ENCODE assay signal across 11 mouse cellular contexts in the genomic region with DNA sequence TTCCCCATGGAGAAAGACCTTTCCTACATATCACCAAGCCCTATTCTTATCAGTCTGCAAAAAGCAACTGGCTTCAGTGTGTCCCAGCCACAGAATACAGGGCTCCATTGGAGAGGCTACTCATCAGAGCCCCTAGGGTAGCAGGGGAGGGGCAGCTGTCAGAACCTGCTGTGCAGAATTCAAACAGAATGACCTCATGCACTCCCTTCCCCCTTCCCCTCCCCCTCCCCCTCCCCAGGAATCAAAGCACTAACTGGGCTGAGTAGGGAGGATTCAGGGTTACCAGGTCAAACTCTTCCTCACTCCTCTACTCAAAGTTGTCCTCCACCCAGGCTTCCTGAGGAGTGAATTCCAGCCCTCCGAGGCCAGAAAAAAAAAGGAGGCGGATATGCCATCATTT.
DNase-seq lines count a peak whose midpoint lies in the region; ATAC-seq and TF ChIP-seq lines count a peak whose summit lies in the region.
"Had no signal": no experiment of that assay in that cellular context is flagged by ENCODE, and none has a peak within 500 bp of the region (broad histone marks: within the 10 kb centered on the region; RNA-seq: fewer than 3 reads in every experiment).

No protein-coding gene starts in this region.

- H3K36me3 ChIP-seq in heart, embryonic 12.5 days: no peaks in the 10 kb centered on the region
- H3K36me3 ChIP-seq in midbrain, embryonic 12.5 days: 0 out of 2 replicates have a peak, but pooled peaks cover 6% of the 10 kb centered on the region
- H3K36me3 ChIP-seq in midbrain, postnatal 0 days (ENCODE audit: insufficient read depth, low read length): no peaks in the 10 kb centered on the region
- H3K36me3 ChIP-seq in forebrain, embryonic 14.5 days (ENCODE audit: control insufficient read depth, insufficient read depth, low read length): no peaks in the 10 kb centered on the region
- H3K36me3 ChIP-seq: liver, embryonic 15.5 days had no signal

- peaks cover 48% of the 10 kb centered on the region for H3K4me1 ChIP-seq in heart, embryonic 12.5 days (replicated peaks)
- peaks cover 53% of the 10 kb centered on the region for H3K4me1 ChIP-seq in midbrain, embryonic 12.5 days
- H3K4me1 ChIP-seq in midbrain, postnatal 0 days (ENCODE audit: insufficient read depth, low read length): peaks cover 16% of the 10 kb centered on the region; the same call in 1 of the 2 replicates
- H3K4me1 ChIP-seq in forebrain, embryonic 14.5 days (ENCODE audit: control insufficient read depth, insufficient read depth, low read length): peaks cover 27% of the 10 kb centered on the region
- H3K4me1 ChIP-seq: liver, embryonic 15.5 days had no signal

- H3K27ac ChIP-seq in heart, embryonic 12.5 days (ENCODE audit: poor library complexity, severe bottlenecking): peak overlapping the region; percentile 51
- peak overlapping the region; percentile 73 for H3K27ac ChIP-seq in midbrain, embryonic 12.5 days (replicated peaks)
- no peak overlapping the region for H3K27ac ChIP-seq in midbrain, postnatal 0 days (ENCODE audit: low read depth, low read length)
- no peak overlapping the region for H3K27ac ChIP-seq in forebrain, embryonic 14.5 days (ENCODE audit: low read depth, low read length)
- H3K27ac ChIP-seq: liver, embryonic 15.5 days had no signal

- ATAC-seq in heart, embryonic 12.5 days (ENCODE audit: insufficient number of reproducible peaks, low FRiP score): peak; percentile 34; the same call in 1 of the 2 replicates
- ATAC-seq in midbrain, embryonic 12.5 days (ENCODE audit: low FRiP score, low read depth): peak; percentile 54
- no peak for ATAC-seq in midbrain, postnatal 0 days (ENCODE audit: low FRiP score)
- peak; percentile 37; the same call in 1 of the 2 replicates for ATAC-seq in forebrain, embryonic 14.5 days

- DNase-seq in heart, postnatal 4 days: no peak
- no peak for DNase-seq in midbrain, postnatal 0 days (ENCODE audit: low spot score)
- DNase-seq in forebrain, embryonic 14.5 days (ENCODE audit: low spot score): no peak
- DNase-seq in retina, embryonic 14.5 days (ENCODE audit: low spot score): peak; percentile 63
- DNase-seq in urinary bladder, postnatal 14 days (ENCODE audit: low spot score): no peak
- no peak for DNase-seq in cerebellum, postnatal 10 days
- DNase-seq: cerebellum, postnatal 25 days; kidney, postnatal 36 days had no signal

- 14% methylated on average over 2 of the region's 2 CpGs for WGBS in heart, embryonic 12.5 days
- 0% methylated on average over 2 of the region's 2 CpGs for WGBS in midbrain, embryonic 12.5 days
- WGBS in midbrain, postnatal 0 days: 23% methylated on average over 2 of the region's 2 CpGs
- WGBS in forebrain, embryonic 14.5 days: 17% methylated on average over 2 of the region's 2 CpGs

- no peaks in the 10 kb centered on the region for H3K9me3 ChIP-seq in heart, embryonic 12.5 days (replicated peaks)
- H3K9me3 ChIP-seq in midbrain, embryonic 12.5 days: no peaks in the 10 kb centered on the region
- no peaks in the 10 kb centered on the region for H3K9me3 ChIP-seq in midbrain, postnatal 0 days (ENCODE audit: low read length)
- no peaks in the 10 kb centered on the region for H3K9me3 ChIP-seq in forebrain, embryonic 14.5 days (replicated peaks; ENCODE audit: control insufficient read depth, low read length)
- H3K9me3 ChIP-seq: liver, embryonic 15.5 days had no signal

- no peak overlapping the region for H3K4me3 ChIP-seq in heart, embryonic 12.5 days
- no peak overlapping the region for H3K4me3 ChIP-seq in midbrain, embryonic 12.5 days
- no peak overlapping the region for H3K4me3 ChIP-seq in midbrain, postnatal 0 days (ENCODE audit: low read depth, low read length)
- no peak overlapping the region for H3K4me3 ChIP-seq in forebrain, embryonic 14.5 days (ENCODE audit: low read depth, low read length)
- H3K4me3 ChIP-seq: liver, embryonic 15.5 days had no signal

- no peaks in the 10 kb centered on the region for H3K27me3 ChIP-seq in heart, embryonic 12.5 days (replicated peaks)
- H3K27me3 ChIP-seq in midbrain, embryonic 12.5 days: no peaks in the 10 kb centered on the region
- H3K27me3 ChIP-seq in midbrain, postnatal 0 days (ENCODE audit: insufficient read depth, low read length): no peaks in the 10 kb centered on the region
- no peaks in the 10 kb centered on the region for H3K27me3 ChIP-seq in forebrain, embryonic 14.5 days (replicated peaks; ENCODE audit: control insufficient read depth, insufficient read depth, low read length)
- H3K27me3 ChIP-seq: liver, embryonic 15.5 days had no signal

- peak overlapping the region; percentile 21; the same call in 1 of the 2 replicates for H3K4me2 ChIP-seq in heart, embryonic 12.5 days
- no peak overlapping the region; the same call in 1 of the 2 replicates for H3K4me2 ChIP-seq in midbrain, embryonic 12.5 days (replicated peaks)
- no peak overlapping the region for H3K4me2 ChIP-seq in midbrain, postnatal 0 days (ENCODE audit: low read depth, low read length, poor library complexity, severe bottlenecking)
- H3K4me2 ChIP-seq in forebrain, embryonic 14.5 days (ENCODE audit: low read length): no peak overlapping the region
- H3K4me2 ChIP-seq: liver, embryonic 15.5 days had no signal

- no peak for TF ChIP-seq CTCF in midbrain, postnatal 0 days (IDR thresholded peaks at IDR 0.05)

- no peak overlapping the region for H3K9ac ChIP-seq in heart, embryonic 12.5 days
- no peak overlapping the region; the same call in 1 of the 2 replicates for H3K9ac ChIP-seq in midbrain, embryonic 12.5 days (replicated peaks)
- no peak overlapping the region for H3K9ac ChIP-seq in midbrain, postnatal 0 days (replicated peaks; ENCODE audit: low read length, poor library complexity, severe bottlenecking)
- no peak overlapping the region for H3K9ac ChIP-seq in forebrain, embryonic 14.5 days (ENCODE audit: low read length)
- H3K9ac ChIP-seq: liver, embryonic 15.5 days had no signal

Comparison
In these comparisons a context has a peak if more than half of its experiments do, and no peak if none do; other contexts are left out.
1. H3K27ac ChIP-seq: peak in heart, embryonic 12.5 days (single experiment) and midbrain, embryonic 12.5 days (single experiment); none in midbrain, postnatal 0 days (single experiment) and forebrain, embryonic 14.5 days (single experiment).